Mouse (Mus musculus): ENCODE data around the gene Ntm. TPM values are rescaled to one million over a fixed set of nuclear protein-coding genes. Genes with fewer than 3 reads are reported as not detected.

Gene Ntm
- polyA plus RNA-seq, 1 experiment from 2014 or later = 14.1 TPM

GRCm38 (mm10) chr9:29833781-29834180 is 129.2 kb downstream of the Ntm start:
- Histone ChIP-seq H3K4me1 (ENCODE audit: control insufficient read depth, insufficient read depth, low read length) (peaks cover 16% of the 10 kb centered on the region), H3K4me3 (ENCODE audit: low read depth, low read length) (no peak overlapping the region), H3K9me3 (ENCODE audit: control insufficient read depth, low read length) (no peaks in the 10 kb centered on the region), H3K9ac (ENCODE audit: low read length) (no peak overlapping the region), H3K27me3 (ENCODE audit: control insufficient read depth, insufficient read depth, low read length) (no peaks in the 10 kb centered on the region), H3K36me3 (ENCODE audit: control insufficient read depth, insufficient read depth, low read length) (no peaks in the 10 kb centered on the region), H3K4me2 (no peak overlapping the region), H3K27ac (ENCODE audit: low read depth, low read length) (no peak overlapping the region)
- DNase-seq (ENCODE audit: low spot score, missing footprints) (no peak), ATAC-seq (ENCODE audit: low FRiP score) (peak; percentile 25; the same call in 1 of the 2 replicates)
- 41% methylated on average over 2 of the region's 2 CpGs for WGBS

GRCm38 (mm10) chr9:29827240-29827660 is 135.7 kb downstream of the Ntm start:
- no peaks in the 10 kb centered on the region for H3K9me3 ChIP-seq (ENCODE audit: control insufficient read depth, low read length)
- WGBS = 53% methylated on average over 5 of the region's 5 CpGs
- H3K4me2 ChIP-seq = no peak overlapping the region
- no peak overlapping the region for H3K4me3 ChIP-seq (ENCODE audit: low read depth, low read length)
- peaks cover 1% of the 10 kb centered on the region for H3K4me1 ChIP-seq (ENCODE audit: control insufficient read depth, insufficient read depth, low read length)
- no peak overlapping the region for H3K27ac ChIP-seq (ENCODE audit: low read depth, low read length)
- H3K27me3 ChIP-seq (ENCODE audit: control insufficient read depth, insufficient read depth, low read length) = no peaks in the 10 kb centered on the region
- ATAC-seq (ENCODE audit: low FRiP score) (no peak), DNase-seq (ENCODE audit: low spot score, missing footprints) (no peak)
- no peaks in the 10 kb centered on the region for H3K36me3 ChIP-seq (ENCODE audit: control insufficient read depth, insufficient read depth, low read length)
- H3K9ac ChIP-seq (ENCODE audit: low read length) = no peak overlapping the region

DNA sequence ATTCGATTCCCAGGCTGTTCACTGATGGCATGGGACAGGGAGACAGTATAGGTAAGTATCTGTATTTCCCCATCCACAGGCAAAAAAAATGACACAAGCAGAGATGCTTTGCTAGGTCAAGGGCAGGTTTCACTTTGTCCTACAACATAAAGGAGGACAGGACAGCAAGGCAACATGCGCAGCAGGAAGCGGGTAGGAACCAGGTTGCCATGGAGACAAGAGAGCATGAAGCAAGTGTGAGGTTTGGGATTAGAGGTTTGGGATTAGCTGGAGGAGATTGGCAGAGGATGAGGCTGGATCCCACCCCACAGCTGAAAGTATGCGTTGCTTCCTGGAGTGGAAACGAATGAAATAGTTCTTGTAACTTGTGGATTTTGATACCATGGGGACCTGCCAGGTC is 137.7 kb downstream of the Ntm start:
- no peak for DNase-seq (ENCODE audit: low spot score, missing footprints)
- WGBS = 65% methylated on average over 5 of the region's 5 CpGs
- H3K9ac ChIP-seq (ENCODE audit: low read length) = no peak overlapping the region
- no peaks in the 10 kb centered on the region for H3K36me3 ChIP-seq (ENCODE audit: control insufficient read depth, insufficient read depth, low read length)
- H3K27ac ChIP-seq (ENCODE audit: low read depth, low read length) = no peak overlapping the region
- no peak for ATAC-seq (ENCODE audit: low FRiP score)
- H3K4me3 ChIP-seq (ENCODE audit: low read depth, low read length) = no peak overlapping the region
- H3K27me3 ChIP-seq (ENCODE audit: control insufficient read depth, insufficient read depth, low read length) = no peaks in the 10 kb centered on the region
- no peak overlapping the region for H3K4me2 ChIP-seq
- no peaks in the 10 kb centered on the region; the same call in 1 of the 2 replicates for H3K4me1 ChIP-seq (ENCODE audit: control insufficient read depth, insufficient read depth, low read length)
- no peaks in the 10 kb centered on the region for H3K9me3 ChIP-seq (ENCODE audit: control insufficient read depth, low read length)

- whole genome bisulfite sequencing = 79% methylated on average over 4 of the region's 4 CpGs
- Histone ChIP-seq H3K4me1 (ENCODE audit: control insufficient read depth, insufficient read depth, low read length) (no peaks in the 10 kb centered on the region), H3K4me3 (ENCODE audit: low read depth, low read length) (no peak overlapping the region), H3K9ac (ENCODE audit: low read length) (no peak overlapping the region), H3K4me2 (no peak overlapping the region), H3K9me3 (ENCODE audit: control insufficient read depth, low read length) (no peaks in the 10 kb centered on the region), H3K36me3 (ENCODE audit: control insufficient read depth, insufficient read depth, low read length) (no peaks in the 10 kb centered on the region), H3K27me3 (ENCODE audit: control insufficient read depth, insufficient read depth, low read length) (no peaks in the 10 kb centered on the region; the same call in 1 of the 2 replicates), H3K27ac (ENCODE audit: low read depth, low read length) (no peak overlapping the region)
- no peak for ATAC-seq (ENCODE audit: low FRiP score)
- DNase-seq (ENCODE audit: low spot score, missing footprints) = no peak
These were observed 139.2 kb downstream of the Ntm start for GRCm38 (mm10) chr9:29823716-29824115.

GRCm38 (mm10) chr9:29812685-29813084 is 150.3 kb downstream of the Ntm start:
- ATAC-seq (ENCODE audit: low FRiP score) = no peak
- Histone ChIP-seq H3K27ac (ENCODE audit: low read depth, low read length) (no peak overlapping the region), H3K9me3 (ENCODE audit: control insufficient read depth, low read length) (no peaks in the 10 kb centered on the region), H3K4me3 (ENCODE audit: low read depth, low read length) (no peak overlapping the region), H3K4me1 (ENCODE audit: control insufficient read depth, insufficient read depth, low read length) (peaks cover under 1% of the 10 kb centered on the region; the same call in 1 of the 2 replicates), H3K4me2 (no peak overlapping the region), H3K9ac (ENCODE audit: low read length) (no peak overlapping the region), H3K36me3 (ENCODE audit: control insufficient read depth, insufficient read depth, low read length) (no peaks in the 10 kb centered on the region), H3K27me3 (ENCODE audit: control insufficient read depth, insufficient read depth, low read length) (no peaks in the 10 kb centered on the region)
- DNase-seq (ENCODE audit: low spot score, missing footprints) = no peak
- 87% methylated on average over 5 of the region's 5 CpGs for WGBS

DNA sequence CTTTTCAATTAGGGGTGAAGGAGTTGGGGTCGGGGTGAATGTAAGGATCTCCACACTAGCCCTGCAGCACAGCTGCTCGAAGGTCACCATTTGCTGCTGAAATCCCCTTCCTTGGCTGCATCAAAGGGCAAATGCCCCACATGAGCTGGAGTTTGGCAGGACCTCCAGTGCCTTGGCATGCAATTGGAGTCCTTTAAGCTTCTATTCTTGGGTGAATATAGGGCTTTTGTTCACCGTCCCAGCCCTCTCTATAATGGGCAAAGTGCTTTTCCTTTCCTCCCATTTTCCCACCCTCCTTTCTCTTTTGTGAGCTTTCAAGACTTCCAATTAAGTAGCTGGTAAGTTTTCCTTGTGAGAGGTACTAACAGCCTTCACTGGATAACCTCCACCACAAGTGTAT is 156.2 kb downstream of the Ntm start:
- Histone ChIP-seq H3K9me3 (ENCODE audit: control insufficient read depth, low read length) (no peaks in the 10 kb centered on the region), H3K4me3 (ENCODE audit: low read depth, low read length) (no peak overlapping the region), H3K4me1 (ENCODE audit: control insufficient read depth, insufficient read depth, low read length) (peaks cover 20% of the 10 kb centered on the region), H3K36me3 (ENCODE audit: control insufficient read depth, insufficient read depth, low read length) (no peaks in the 10 kb centered on the region), H3K4me2 (no peak overlapping the region), H3K27ac (ENCODE audit: low read depth, low read length) (no peak overlapping the region), H3K9ac (ENCODE audit: low read length) (no peak overlapping the region), H3K27me3 (ENCODE audit: control insufficient read depth, insufficient read depth, low read length) (no peaks in the 10 kb centered on the region)
- DNase-seq (ENCODE audit: low spot score, missing footprints) (no peak), ATAC-seq (ENCODE audit: low FRiP score) (no peak)
- 25% methylated on average over 3 of the region's 3 CpGs for WGBS

DNA sequence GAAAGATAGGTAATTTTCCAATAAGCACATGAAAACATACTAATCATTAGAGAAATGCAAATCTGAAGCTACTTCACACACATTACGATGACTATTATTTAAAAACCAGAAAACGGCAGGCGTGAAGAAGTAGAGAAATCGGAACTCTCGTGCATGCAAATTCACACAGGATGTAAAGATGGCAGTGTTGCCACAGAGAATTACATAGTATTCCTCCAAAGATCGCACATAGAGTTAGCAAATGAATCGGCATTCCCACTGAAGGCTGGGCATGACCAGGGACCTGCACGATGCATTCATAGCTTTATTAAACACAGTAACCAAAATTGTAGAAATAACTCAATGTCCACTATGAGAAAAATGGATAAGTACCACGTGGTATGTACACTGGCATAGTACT is 158.5 kb downstream of the Ntm start:
- Histone ChIP-seq H3K36me3 (ENCODE audit: control insufficient read depth, insufficient read depth, low read length) (no peaks in the 10 kb centered on the region), H3K4me2 (no peak overlapping the region), H3K9ac (ENCODE audit: low read length) (no peak overlapping the region), H3K27me3 (ENCODE audit: control insufficient read depth, insufficient read depth, low read length) (no peaks in the 10 kb centered on the region), H3K9me3 (ENCODE audit: control insufficient read depth, low read length) (no peaks in the 10 kb centered on the region), H3K4me3 (ENCODE audit: low read depth, low read length) (no peak overlapping the region), H3K27ac (ENCODE audit: low read depth, low read length) (no peak overlapping the region), H3K4me1 (ENCODE audit: control insufficient read depth, insufficient read depth, low read length) (peaks cover 21% of the 10 kb centered on the region)
- 92% methylated on average over 9 of the region's 9 CpGs for WGBS
- DNase-seq (ENCODE audit: low spot score, missing footprints) = no peak
- no peak for ATAC-seq (ENCODE audit: low FRiP score)

DNA sequence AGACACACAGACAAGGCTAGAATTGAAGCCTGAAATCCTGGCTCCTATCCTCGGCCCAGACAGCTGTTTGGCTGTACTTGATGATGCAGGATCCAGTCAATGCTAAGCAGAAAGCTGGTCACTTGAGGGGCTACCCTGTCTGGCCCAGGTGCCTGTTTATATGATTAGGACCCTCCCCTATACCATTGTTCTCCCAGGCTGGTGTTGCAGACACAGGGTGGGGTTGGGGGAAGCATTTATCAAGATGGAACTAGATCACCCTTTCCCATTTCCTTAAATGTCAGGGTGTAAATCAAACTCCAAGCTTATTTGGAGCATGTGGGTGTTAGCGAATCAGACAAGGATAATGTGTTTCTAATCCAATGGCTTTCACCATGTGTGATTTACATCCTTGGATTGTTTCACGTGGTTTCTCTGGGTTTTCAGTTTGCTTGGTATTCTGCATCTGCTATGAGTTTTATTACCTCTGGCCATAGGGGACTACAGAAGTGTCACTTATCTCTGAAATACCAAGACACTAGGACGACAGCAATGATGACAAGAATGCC is 159.1 kb downstream of the Ntm start:
- DNase-seq (ENCODE audit: low spot score, missing footprints) (no peak), ATAC-seq (ENCODE audit: low FRiP score) (peak; percentile 51)
- H3K4me1 ChIP-seq (ENCODE audit: control insufficient read depth, insufficient read depth, low read length) = peaks cover 21% of the 10 kb centered on the region
- H3K9ac ChIP-seq (ENCODE audit: low read length) = no peak overlapping the region
- 53% methylated on average over 4 of the region's 4 CpGs for WGBS
- H3K4me2 ChIP-seq = peak overlapping the region; percentile 33; the same call in 1 of the 2 replicates
- H3K27ac ChIP-seq (ENCODE audit: low read depth, low read length) = peak overlapping the region; percentile 52
- H3K27me3 ChIP-seq (ENCODE audit: control insufficient read depth, insufficient read depth, low read length) = no peaks in the 10 kb centered on the region
- H3K36me3 ChIP-seq (ENCODE audit: control insufficient read depth, insufficient read depth, low read length) = no peaks in the 10 kb centered on the region
- no peak overlapping the region for H3K4me3 ChIP-seq (ENCODE audit: low read depth, low read length)
- H3K9me3 ChIP-seq (ENCODE audit: control insufficient read depth, low read length) = no peaks in the 10 kb centered on the region

DNA sequence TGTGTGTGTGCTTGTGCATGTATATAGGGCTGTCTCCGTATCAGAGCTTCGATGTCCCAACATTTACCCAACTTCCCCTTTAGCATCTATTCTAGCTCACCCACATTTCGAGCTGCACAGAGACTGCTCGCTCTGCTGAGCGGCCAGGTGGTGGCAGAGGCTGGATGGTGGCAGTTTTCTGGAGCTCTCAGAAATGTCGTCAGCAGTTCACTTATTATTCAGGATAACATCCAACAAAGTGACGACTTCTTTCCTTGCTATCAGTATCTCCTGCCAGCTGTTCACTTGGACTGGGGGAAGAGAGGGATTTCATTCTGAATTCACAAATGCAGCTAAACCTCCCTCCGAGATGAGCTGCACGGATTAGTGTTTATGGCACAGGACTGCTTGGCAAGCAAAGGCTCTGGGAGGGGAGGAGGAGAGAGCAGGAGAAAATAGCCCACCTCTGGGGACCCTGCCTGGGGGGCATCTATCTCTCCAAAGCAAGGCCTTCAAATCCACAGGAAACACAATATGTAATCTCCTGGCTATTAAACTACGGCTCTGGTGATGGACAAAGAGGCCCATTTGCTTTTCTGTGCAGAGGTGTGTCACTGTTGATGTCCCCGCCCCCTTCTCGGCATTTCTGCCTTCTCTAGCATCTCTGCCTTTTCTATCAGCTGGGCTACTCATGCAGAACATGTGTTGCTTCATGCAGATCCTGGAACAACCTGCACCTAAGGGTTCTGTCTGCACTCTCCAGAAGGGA is 159.8 kb downstream of the Ntm start:
- WGBS = 18% methylated on average over 12 of the region's 12 CpGs
- peaks cover 21% of the 10 kb centered on the region for H3K4me1 ChIP-seq (ENCODE audit: control insufficient read depth, insufficient read depth, low read length)
- no peaks in the 10 kb centered on the region for H3K36me3 ChIP-seq (ENCODE audit: control insufficient read depth, insufficient read depth, low read length)
- no peak overlapping the region for H3K4me3 ChIP-seq (ENCODE audit: low read depth, low read length)
- H3K9ac ChIP-seq (ENCODE audit: low read length) = peak overlapping the region; percentile 31; the same call in 1 of the 2 replicates
- H3K9me3 ChIP-seq (ENCODE audit: control insufficient read depth, low read length) = no peaks in the 10 kb centered on the region
- peak; percentile 51 for ATAC-seq (ENCODE audit: low FRiP score)
- DNase-seq (ENCODE audit: low spot score, missing footprints) = peak; percentile 94
- peak overlapping the region; percentile 52 for H3K27ac ChIP-seq (ENCODE audit: low read depth, low read length)
- H3K27me3 ChIP-seq (ENCODE audit: control insufficient read depth, insufficient read depth, low read length) = no peaks in the 10 kb centered on the region
- H3K4me2 ChIP-seq = peak overlapping the region; percentile 33; the same call in 1 of the 2 replicates
